Mouse (Mus musculus) retina, embryonic 14.5 days (tissue): ENCODE results near the gene Dbi.

Source experiments
- DNase-seq: peaks from one replicate; pipeline ENCODE4 v3.0.0-alpha.2; 2015; ENCODE audit warnings: low spot score

Gene Dbi

DNA sequence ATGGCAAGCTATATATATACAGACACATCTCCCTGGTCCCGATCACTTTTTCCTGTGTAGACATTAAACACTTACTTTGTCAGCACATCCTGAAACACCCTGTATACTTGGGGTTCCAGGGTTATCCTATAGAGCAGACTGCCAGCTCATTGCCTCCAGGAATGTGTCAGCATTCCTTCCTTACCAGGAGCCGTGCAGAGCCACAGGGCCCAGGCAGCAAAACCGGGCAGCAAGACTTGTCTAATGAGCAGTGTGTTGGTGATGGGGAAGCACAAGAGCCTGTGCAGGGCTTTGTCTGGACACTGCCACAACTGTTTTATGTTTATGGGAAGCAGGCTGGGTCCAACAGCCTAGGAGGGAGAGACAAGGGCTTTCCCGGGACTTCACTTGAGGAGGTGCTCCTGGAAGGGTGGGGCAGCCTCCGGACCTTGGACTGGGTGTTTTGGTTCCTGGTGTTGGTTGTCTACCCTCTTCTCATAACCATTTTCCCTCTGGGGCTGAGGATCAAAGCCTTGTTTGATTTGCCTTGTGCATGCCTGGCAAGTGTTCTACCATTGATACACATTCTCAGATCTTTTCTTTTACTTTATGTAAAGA, 36.9 kb downstream of the Dbi start:
- no peak for DNase-seq

DNA sequence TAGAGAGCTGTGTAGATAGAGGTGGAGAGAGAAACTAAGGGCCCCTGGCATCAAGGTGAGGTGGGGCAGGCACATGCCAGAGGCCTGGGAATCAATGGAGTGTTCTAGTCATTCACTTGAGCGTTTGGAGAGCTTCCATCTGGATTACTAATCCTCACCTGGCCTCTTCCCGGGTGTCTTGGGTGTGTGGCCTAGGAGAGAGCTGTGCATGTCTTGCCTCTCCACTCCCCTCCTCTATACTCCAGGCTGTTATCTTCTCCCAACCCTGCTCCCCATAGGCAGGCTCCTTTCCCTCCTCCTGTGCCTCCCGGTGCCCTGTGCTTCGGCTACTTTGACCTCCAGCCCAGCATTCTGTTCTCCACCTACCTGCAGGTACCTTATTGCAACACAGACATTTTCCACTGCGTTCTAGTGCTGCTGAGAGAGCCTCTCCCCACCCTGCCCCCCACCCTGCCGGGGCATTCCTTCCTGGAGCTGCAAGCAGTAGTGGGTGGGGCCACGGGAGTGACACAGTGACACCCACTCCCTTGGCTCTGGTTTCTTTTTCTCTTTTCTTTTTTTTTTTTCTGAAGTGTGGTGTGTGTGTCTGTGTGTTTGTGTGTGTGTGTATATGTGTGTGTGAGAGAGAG, 37.8 kb downstream of the Dbi start:
- DNase-seq, result no peak

DNA sequence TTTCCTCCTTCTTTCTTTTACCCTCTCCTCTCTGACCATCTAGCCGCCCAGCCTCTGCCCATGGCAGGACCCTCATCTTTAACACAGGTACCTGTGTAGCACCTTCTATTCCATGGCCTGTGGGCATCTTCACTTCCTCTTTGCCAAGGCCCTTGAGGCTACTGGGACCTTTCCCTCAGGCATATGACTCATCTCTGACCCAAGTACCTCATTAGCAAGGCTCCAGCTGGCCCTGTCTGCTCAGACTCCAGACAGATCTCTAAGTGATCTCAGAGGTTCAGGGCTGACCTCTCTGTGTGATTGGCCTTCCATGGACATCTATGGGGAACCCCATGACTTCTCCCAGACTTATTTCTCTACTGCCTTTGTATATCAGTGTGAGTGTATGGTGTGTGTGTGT, 40.2 kb downstream of the Dbi start:
- no peak for DNase-seq

DNA sequence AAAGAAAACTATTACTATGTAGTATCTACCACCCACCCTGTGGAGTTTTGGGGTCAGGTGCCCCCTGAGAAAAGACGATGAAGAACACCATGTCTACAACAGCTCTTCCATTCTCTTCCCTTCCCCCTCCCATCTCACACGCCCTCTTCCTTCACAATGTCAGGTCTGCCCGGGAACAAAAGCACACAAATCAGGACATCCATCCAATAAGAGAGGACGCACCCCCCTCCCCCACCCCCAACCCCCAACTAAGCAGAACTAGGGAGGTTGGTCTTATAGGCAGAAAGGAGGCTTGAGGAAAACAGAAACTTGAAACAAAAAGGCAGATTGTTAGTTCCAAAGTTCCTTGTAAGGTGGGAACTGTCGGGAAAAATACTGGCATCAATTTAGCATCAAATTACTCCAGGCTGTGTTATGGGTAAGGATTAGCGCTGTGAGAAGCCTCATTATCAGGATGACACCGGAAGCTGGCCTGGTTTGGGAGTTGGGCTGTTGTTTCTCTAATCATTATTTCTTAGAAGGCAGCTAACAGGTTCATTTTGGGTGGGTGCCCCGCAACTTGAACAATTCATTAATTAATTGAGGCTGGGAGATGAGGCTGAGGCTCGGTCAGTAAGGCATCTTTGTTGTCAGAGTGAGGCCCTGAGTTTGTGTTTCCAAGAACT, 43.0 kb downstream of the Dbi start:
- DNase-seq, result peak; percentile 45

DNA sequence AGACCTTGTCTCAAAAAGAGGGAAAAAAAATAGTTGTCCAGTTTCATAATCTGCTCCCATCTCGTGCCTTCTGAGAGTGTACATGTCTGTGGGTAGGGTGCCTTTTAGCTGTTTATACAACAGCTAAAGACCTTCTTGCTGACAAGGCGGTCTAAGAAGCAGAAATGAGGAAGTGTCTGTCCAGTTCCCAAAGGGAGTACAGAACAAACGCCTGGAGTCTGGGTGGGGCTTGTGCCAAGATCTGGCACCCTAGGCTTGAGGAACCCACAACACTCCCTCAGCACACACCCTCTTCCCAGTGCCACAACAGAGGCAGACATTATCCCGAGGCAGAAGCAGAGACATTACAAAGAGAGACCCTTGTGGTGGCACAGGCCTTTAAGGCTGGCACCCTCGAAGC, 45.4 kb downstream of the Dbi start:
- no peak for DNase-seq

DNA sequence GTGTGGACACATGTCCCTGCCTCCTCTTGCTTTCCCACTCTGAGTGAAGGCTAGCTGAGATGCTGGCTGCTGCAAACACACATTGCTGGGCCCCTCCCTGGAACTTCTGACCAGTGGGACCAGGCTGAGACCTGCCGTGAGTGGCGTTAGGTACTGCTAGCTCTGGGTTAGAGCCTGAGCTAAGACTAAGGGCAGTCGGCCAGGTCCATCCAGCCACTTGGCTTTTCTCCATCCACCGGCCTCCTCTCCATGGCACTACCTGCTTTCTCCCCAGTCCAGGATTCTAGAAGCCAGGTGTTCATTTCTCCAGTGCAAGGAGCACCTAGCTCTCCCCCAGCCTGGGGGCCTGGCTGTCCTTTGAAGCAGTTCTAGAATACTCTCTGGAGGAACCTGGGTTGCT, 45.9 kb downstream of the Dbi start:
- DNase-seq, result no peak

DNA sequence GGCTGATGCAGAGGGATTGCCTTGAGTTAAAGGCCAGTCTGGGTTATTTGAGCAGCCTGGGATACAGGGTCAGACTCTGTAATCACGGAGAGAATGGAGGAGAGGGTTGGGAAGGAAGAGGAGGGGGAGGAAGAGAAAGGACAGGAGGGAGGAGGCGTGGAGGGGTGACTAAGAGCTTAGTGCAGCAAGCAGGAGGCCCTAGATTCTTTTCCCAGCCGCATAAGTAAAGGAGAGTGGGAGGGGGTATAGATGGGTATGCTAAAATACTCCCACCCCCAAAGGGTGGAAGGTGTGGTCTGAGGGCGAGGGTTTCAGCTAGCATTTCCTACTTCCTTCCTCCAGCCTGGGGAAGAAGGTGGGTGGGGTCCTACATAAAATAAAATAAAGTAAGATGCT, 46.6 kb downstream of the Dbi start:
- peak; percentile 21 for DNase-seq

DNA sequence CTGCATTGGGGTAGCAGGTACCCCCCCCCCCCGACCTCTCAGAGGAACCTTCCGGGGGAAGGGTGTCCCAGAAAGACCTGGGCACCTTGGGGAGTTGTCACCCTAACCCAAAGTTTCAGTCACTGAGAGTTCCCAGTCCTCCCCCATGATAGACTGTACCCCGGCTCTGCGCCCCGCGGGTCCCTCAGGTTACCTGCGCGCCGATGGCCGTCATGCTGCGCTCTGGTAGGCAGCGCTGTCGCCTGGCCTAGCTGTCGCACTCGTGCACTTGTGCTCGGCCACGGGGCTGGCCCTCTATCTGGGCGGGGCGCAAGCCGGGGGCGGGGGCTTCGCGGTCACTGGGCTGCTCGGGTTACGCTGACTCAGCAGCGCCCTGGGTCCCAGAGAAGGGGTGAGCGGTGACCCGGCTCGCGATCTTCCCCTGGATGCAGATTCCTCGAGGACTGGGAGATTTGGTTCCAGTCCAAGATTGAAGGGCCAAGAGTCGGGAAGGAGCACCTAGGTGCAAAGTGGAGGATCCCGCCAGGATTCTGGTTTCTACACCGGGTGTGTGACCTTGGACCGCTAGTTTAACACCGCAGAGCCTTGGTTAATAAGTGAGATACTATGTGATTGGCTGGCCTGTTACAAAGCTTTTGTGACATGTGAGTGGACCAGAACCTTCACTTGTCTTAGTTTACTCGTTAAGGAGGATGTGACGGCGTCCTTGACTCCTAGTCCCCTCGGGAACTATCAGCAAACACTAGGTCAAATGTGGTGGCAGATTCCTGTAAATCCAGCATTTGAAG, 47.2 kb downstream of the Dbi start, which contains the start of gene Tmem37:
Tmem37 (minus strand) TSS at position 556 of the 788 bp plus-strand sequence.
- DNase-seq, result peak; percentile 80

DNA sequence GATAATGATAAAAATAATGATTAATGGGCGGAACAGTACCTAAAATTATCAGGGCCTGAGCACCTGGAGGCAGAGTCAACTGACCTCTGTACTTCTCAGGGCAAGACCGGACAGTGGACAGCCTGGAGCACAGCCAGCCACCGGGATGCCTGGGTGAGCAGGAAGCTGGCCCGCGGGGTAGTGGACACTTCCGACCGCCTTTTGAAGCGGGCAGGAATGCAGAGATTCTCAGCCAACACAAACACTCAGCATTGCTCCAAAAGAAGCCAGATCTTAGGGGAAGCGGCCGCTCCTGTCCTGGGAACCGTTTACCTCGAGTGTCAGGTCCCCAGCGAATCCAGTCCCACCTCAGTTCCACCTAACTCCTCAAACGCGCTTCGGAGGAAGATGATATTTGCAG, 48.0 kb downstream of the Dbi start:
- DNase-seq, result peak; percentile 35

DNA sequence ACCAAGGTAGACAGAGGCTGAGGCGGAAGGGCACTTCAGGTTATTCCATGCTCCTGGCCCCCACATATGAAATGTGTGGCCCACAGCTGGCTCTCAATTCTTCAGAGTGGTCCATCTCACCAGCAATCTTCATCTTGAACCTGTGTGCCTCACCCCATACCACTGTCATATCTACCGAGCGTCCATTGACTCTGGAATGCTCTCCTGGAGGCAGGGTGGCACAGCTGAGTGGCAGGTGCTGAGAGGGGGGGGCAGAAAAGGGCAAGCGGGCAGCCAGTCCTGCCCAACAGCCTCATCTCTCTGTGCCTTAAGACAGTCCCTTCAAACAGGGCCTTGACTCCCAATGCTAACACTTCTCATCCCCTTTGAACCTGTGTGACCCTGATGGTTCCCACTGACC, 49.7 kb downstream of the Dbi start:
- no peak for DNase-seq

DNA sequence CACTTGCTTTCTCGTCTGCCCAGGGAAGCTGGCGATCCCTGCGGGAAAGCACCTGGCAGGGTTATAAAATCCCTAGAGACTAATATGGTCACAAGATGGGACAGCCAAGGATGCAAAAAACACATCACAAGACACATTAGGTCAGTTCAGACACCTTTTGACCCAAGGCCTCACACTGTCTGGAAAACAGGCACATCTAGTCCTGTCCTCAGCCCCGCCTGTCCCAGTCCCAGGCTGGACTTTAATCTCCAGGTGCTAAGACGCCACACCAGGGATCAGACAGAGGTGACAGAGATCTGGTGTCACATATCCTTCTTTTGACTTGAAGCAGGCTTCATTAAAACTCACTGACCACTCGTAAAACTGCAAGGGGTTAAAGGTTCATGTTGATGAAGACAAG, 50.7 kb downstream of the Dbi start:
- DNase-seq, result no peak

DNA sequence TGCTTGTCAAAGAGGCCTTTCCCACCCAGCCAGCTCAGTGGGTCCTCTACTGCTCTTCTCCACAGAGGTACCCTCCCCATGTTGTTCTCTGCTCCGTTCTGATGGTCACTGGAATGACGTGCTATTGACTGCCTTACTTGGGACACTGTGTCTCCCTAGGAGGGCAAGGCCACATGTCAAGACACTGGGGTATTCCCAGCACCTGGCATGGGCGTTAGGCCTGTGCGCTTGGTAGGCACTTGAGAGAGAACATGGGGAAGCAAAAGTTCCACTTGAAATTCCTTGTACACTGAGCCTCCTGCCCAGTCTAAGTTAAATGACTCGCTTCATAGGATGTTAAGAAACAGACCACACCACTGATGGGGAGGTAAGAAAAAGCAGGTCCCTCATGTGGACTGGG, 51.8 kb downstream of the Dbi start:
- DNase-seq, result no peak

DNA sequence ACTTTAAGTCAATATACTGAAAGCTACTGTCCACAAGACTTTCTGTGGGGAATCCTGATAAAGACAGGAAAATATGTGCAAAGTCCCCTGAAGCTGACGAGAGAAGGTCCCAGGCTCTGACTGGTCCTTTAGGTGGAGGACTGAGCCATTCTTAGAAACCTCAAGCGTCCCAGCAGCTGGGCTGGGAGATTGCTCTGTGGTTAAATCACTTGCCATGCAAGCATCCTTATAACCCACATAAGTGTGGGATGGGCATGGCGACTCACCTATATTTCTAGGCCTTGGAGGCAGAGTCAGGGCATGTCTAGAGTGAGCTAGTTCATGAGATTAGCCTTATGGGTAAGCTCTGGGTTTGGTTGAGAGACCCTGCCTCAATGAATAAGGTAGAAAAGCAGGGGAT, 54.3 kb downstream of the Dbi start:
- DNase-seq, result no peak

DNA sequence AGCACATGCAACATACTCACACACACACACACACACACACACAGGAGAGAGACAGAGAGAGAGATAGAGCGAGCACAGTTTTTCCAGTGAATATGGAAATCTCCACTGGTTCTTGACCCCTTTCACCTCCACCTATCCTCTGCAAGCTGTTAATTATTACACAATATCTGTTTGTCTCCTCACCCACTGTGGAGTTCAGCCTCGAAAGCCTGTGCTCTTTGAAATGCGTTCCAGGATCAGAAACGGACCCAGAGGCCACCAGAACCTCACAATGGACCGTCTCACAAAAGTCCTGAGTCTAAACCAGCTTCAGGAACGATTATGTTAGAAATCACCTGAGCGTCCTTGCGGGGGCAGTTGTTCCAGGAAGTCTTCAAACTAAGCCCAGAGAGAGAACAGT, 54.7 kb downstream of the Dbi start:
- DNase-seq, result no peak

DNA sequence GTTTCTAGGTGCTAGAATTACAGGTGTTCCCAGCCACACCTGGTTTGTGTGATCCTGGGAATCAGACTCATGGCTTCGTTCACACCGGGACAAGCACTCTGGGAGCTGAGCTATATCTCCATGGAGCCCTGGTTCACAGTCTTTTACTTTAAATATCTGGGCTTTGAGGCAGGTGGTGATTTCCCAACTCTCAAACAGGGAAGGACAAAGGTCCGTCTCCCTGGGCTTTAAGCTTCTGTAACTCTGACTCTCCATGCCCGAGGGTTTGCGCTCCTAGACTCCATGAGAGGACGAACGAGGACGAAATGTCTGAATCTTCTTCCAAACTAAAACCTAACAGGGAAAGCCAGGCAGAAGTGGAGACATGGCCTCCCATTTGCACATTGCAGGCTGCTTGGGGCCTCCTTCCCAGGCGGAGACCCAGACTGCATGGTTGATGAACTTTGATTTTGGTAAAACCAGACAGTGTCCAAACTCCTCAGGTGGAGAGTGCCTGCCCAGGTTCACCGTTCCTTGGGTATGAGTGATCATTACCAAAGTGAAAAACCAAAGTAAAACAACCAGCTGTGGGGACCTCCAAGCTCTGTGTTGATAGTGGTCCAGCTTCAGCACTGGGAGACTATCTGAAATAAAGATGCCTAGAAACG, 56.7 kb downstream of the Dbi start:
- DNase-seq, result no peak
